Mouse (Mus musculus) liver, adult 2 months (tissue): ENCODE measurements around the gene Fkbp6. TPM values are rescaled to one million over a fixed set of nuclear protein-coding genes. Genes with fewer than 3 reads are reported as not detected.

Experiments
- DNase-seq: peaks from one replicate; pipeline ENCODE4 v3.0.0-alpha.2; 2011; ENCODE audit warnings: low read depth, low spot score; ENCODE audit errors: extremely low read depth
- H3K27ac ChIP-seq: fragments of 200-500 bp; replicated peaks from 2 replicates; pipeline ENCODE4 v1.5.1; 2012; ENCODE audit warnings: low read depth, mild to moderate bottlenecking, control low read depth, inconsistent platforms, low read length; ENCODE audit not compliant: insufficient read depth
- H3K27me3 ChIP-seq: fragments of 200-500 bp; 2 replicates; pipeline ENCODE4 v1.6.1; 2012; ENCODE audit warnings: mild to moderate bottlenecking, moderate library complexity, low read length, inconsistent platforms; ENCODE audit not compliant: control insufficient read depth, insufficient read depth
- H3K36me3 ChIP-seq: fragments of 200-500 bp; 2 replicates; pipeline ENCODE4 v1.6.1; 2012; ENCODE audit warnings: low read length, inconsistent platforms; ENCODE audit not compliant: control insufficient read depth, insufficient read depth
- H3K4me1 ChIP-seq: fragments of 200-500 bp; 2 replicates; pipeline ENCODE4 v1.6.1; 2011; ENCODE audit warnings: low read length; ENCODE audit not compliant: control insufficient read depth, insufficient read depth
- H3K4me3 ChIP-seq: fragments of 200-500 bp; 2 replicates; pipeline ENCODE4 v1.5.1; 2011; ENCODE audit warnings: low read depth, mild to moderate bottlenecking, control low read depth, low read length, moderate library complexity; ENCODE audit not compliant: insufficient read depth
- H3K79me2 ChIP-seq: fragments of 200-500 bp; 2 replicates; pipeline ENCODE4 v1.6.1; 2012; ENCODE audit warnings: inconsistent platforms, mild to moderate bottlenecking, low read length, moderate library complexity; ENCODE audit not compliant: control insufficient read depth, insufficient read depth
- H3K9ac ChIP-seq: fragments of 200-500 bp; 2 replicates; pipeline ENCODE4 v1.6.1; 2012; ENCODE audit warnings: low read depth, mild to moderate bottlenecking, control low read depth, inconsistent platforms, low read length
- CTCF ChIP-seq: fragments of 200-500 bp; IDR thresholded peaks from 2 replicates; pipeline ENCODE4 v1.5.1; 2011; ENCODE audit warnings: low read depth, low read length, control low read depth
- POLR2A ChIP-seq: fragments of 200-500 bp; IDR thresholded peaks from 2 replicates; pipeline ENCODE4 v1.6.1; 2011; ENCODE audit warnings: low read length, control low read depth; ENCODE audit not compliant: insufficient read depth; ENCODE audit errors: extremely low read depth
- WGBS: fragments of 180-500 bp; shearing (Covaris S2); methylation state at CpG from one replicate; pipeline ENCODE4 v1.1.7; 2018; 5-methylcytosine and 5-hydroxymethylcytosine counted together
- polyA plus RNA-seq: library from polyadenylated mRNA; depleted of rRNA; stranded (reverse); fragments of >200 nt; gene quantifications from 2 replicates; pipeline ENCODE4 v1.2.3, GENCODE M21; 2012
- total RNA-seq: library from RNA; depleted of rRNA; stranded (reverse); fragments of >200 nt; gene quantifications from 2 replicates; pipeline ENCODE4 v1.2.3, GENCODE M21; 2014

Gene Fkbp6
- total and polyA plus RNA-seq, 2 experiments: not detected

DNA sequence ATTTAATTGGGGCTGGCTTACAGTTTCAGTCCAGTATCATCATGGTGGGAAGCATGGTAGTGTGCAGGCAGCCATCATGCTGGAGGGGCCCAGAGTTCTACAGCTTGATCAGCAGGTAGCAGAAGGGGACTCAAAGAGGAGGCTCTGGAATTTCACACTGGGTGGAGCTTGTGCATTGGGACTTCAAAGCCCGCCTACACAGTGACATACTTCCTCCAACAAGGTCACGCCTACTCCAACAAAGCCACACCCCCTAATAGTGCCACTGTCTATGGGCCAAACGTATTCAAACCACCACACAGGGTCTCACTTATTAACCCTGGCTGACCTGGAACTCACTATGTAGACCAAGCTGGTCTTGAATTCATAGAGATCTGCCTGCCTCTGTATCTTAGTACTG, 93.7 kb downstream of the Fkbp6 start:
- Histone ChIP-seq H3K4me3 (no peak overlapping the region), H3K9ac (no peak overlapping the region), H3K27ac (no peak overlapping the region), H3K4me1 (peaks cover 2% of the 10 kb centered on the region; the same call in 1 of the 2 replicates), H3K27me3 (no peaks in the 10 kb centered on the region), H3K79me2 (no peaks in the 10 kb centered on the region), H3K36me3 (no peaks in the 10 kb centered on the region)
- WGBS: 97% methylated on average over 3 of the region's 3 CpGs
- TF ChIP-seq CTCF (no peak), POLR2A (no peak)
- DNase-seq: no peak

DNA sequence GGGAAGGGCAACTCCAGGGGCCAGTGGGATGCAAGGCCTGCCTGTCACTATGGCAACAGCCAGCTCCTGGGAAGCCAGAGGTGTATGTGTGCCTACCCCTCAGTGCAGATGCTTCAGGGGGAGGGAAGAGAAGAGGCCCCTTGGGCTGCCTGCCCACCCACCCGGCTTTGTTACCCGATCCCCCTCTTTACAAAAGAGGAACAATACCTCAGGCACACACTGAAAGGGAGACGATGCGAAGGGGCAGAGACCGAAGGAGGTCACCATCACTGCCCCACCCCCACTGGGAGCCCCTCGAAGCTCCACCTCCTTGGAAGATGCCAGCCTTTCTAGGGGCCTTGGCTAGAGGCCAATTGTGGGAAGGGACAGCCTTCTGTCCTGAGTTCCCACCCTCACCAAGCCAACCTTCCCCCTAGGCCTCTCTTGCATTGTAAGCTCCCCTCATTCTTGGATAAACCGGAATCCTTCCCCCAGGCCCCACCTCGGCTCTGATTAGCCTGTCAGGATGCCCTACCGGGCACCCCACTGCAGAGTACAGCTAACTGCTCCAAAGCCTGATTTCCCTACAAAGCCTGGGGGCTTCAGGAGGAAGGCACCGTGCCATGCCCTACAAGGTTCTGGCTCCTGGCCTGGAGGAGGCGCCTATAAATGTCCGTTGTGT, 96.0 kb downstream of the Fkbp6 start:
- TF ChIP-seq CTCF (no peak), POLR2A (no peak)
- Histone ChIP-seq H3K4me1 (peaks cover 5% of the 10 kb centered on the region; the same call in 1 of the 2 replicates), H3K79me2 (no peaks in the 10 kb centered on the region), H3K27ac (no peak overlapping the region), H3K36me3 (no peaks in the 10 kb centered on the region), H3K9ac (no peak overlapping the region), H3K27me3 (peaks cover 13% of the 10 kb centered on the region), H3K4me3 (no peak overlapping the region)
- 40% methylated on average over 12 of the region's 12 CpGs for WGBS
- no peak for DNase-seq

DNA sequence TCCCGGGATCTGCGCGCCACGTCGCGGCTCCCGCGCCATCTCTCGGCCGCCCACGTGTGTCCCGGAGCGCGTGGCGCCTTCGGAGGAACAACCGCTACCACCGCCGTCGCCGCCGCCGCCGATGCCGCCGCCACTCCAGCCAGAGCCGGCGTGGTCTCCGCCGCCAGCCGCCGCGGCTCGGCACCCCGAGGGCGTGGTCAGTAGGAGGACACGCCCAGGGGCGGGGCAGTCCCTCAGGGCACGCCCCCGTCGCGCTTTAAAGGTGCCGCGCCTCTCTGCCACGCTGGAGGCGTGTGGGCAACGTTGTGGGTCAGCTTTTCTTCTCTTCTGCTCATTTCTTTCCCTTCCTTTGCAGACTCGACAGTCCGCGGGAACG, 98.8 kb downstream of the Fkbp6 start, which contains the start of gene Fzd9:
Fzd9 (minus strand) TSS at position 152 of the 376 bp plus-strand sequence.
- peaks cover 13% of the 10 kb centered on the region for H3K27me3 ChIP-seq
- peak; percentile 29 for DNase-seq
- peaks cover 5% of the 10 kb centered on the region; the same call in 1 of the 2 replicates for H3K4me1 ChIP-seq
- under 1% methylated on average over 47 of the region's 51 CpGs for WGBS
- TF ChIP-seq POLR2A (no peak), CTCF (no peak)
- peak within 1 kb of the TSS; percentile 52; the same call in 1 of the 2 replicates for H3K4me3 ChIP-seq
- H3K36me3 ChIP-seq: peaks cover under 1% of the 10 kb centered on the region; the same call in 1 of the 2 replicates
- peak within 1 kb of the TSS; percentile 57 for H3K9ac ChIP-seq
- no peaks in the 10 kb centered on the region for H3K79me2 ChIP-seq
- no peak within 1 kb of the TSS for H3K27ac ChIP-seq

DNA sequence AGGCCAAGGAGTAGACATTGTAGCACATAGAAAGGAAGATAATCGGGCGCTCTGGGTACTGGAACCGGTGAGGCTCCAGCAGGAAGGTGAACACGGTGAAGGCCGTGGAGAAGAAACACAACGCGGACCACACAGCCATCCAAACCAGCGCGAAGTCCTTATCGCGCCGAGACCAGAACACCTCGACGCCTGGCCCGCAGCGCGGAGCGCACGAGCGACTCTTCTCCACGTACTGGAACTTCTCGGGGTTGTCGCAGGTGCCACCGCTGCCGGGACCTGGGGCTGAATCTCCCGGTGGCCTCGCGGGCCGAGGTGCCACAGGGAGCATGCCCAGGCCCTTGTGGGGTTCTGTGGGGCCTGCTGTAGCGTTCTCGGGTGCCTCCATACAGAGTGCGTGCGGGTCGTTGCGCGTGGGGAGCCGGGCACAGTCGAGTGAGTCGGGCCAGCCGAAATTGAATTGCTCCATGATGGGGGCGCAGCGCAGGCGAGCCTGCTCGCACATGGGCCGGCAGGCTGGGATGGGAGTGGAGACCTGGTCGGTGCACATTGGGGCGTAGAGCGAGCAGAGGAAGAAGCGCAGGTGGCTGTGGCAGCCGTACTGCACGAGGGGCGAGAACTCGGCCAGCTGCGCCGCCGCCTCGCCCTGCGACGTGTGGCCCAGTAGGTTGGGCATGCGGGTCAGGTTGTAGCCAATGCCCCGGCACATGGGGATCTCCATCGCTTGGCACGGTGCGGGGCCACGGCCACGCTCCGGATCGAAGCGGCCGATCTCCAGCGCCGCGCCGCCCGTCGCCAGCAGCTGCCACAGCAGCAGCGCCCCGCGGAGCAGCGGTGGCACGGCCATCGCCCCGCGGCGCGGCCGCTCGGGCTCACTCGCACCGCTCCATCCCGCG, 99.4 kb downstream of the Fkbp6 start:
- 4% methylated on average over 92 of the region's 92 CpGs for WGBS
- Histone ChIP-seq H3K36me3 (peaks cover 1% of the 10 kb centered on the region; the same call in 1 of the 2 replicates), H3K4me3 (peak overlapping the region; percentile 52; the same call in 1 of the 2 replicates), H3K9ac (peak overlapping the region; percentile 57), H3K79me2 (no peaks in the 10 kb centered on the region), H3K4me1 (peaks cover 5% of the 10 kb centered on the region; the same call in 1 of the 2 replicates), H3K27me3 (peaks cover 13% of the 10 kb centered on the region), H3K27ac (no peak overlapping the region)
- no peak for DNase-seq
- no peak for TF ChIP-seq CTCF

DNA sequence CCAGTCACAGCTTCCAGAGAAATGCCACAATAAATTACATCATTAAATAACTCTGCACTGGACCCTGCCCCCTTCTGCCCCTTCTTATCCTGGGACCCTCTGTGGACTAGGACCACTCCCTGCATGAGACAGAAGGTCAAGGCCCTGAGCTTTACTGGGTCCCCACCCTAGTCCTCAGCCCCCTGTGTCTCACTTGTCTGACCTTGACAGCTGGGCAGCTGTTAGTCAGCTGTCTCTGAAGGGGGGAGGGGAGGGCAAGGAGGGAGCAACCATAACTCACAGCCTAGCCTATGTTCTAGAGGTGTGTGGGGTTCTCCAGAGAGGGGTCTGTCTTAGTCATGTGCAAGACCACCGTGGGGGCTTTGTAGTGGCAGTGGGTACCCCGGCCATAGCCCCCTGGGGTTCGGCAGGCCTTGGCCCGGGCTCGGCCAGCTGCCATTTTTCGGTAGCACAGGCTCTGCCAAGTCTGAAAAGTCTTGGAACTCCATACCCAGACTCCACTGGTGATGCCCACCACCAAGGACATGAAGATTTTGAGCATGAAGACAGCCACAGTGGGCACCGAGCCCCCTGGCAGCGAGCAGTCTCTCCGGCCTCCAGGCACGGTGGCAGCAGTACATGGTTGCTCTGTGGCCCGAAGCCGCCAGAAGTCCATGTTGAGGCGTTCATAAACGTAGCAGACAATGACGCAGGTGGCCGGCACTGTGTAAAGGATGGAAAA, 100.7 kb downstream of the Fkbp6 start:
- no peak overlapping the region for H3K27ac ChIP-seq
- no peak for DNase-seq
- TF ChIP-seq POLR2A: no peak
- TF ChIP-seq CTCF: no peak
- no peak overlapping the region for H3K9ac ChIP-seq
- H3K4me3 ChIP-seq: no peak overlapping the region
- H3K4me1 ChIP-seq: peaks cover 5% of the 10 kb centered on the region; the same call in 1 of the 2 replicates
- 89% methylated on average over 16 of the region's 16 CpGs for WGBS
- H3K36me3 ChIP-seq: peaks cover 11% of the 10 kb centered on the region
- H3K79me2 ChIP-seq: no peaks in the 10 kb centered on the region
- peaks cover 13% of the 10 kb centered on the region for H3K27me3 ChIP-seq
